Mouse (Mus musculus) yolk sac, embryonic 10.5 days (tissue): ENCODE data around the gene Tbc1d13.
"Not testable (repeated sequence)": the region's sequence is repeated elsewhere in the genome, so short reads cannot be mapped to it uniquely, and the experiment has no call there.

ENCODE experiments used
- DNase-seq: peaks from one replicate; pipeline ENCODE4 v3.0.0-alpha.2; 2017; ENCODE audit warnings: low spot score

The Tbc1d13 gene

DNA sequence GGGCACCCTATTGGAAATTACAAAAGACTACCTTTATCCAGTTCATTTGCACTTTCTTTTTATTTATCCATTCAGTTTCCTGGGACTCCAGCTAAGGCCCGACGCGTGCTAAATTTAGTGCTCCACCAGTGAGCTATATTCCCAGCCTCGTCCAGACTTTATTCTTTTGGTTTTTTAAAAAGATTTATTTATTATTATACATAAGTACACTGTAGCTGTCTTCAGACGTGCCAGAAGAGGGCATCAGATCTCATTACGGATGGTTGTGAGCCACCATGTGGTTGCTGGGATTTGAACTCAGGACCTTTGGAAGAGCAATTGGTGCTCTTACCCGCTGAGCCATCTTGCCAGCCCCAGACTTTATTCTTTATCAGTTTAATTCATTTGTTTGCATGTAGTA is 45.2 kb downstream of the Tbc1d13 start:
- DNase-seq, result not testable (repeated sequence)

DNA sequence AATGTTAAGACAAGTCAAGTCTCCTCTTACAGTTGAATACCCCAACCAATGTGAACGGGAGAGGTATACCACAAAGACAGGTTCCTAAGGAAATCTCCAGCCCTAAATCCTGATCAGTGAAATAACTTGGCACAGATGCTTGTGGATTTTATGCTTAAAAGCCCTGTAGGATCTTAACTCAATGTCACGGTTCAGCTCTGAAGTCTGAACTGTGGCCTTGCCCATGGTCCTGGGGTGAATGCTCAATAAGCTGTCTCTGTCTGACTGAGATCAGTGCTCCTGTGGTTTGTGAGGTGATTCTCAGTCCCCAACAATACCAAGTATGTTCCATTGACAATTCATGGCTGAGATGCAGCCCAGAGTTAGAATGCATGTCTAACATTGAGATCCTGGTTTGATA is 48.9 kb downstream of the Tbc1d13 start:
- no peak for DNase-seq

DNA sequence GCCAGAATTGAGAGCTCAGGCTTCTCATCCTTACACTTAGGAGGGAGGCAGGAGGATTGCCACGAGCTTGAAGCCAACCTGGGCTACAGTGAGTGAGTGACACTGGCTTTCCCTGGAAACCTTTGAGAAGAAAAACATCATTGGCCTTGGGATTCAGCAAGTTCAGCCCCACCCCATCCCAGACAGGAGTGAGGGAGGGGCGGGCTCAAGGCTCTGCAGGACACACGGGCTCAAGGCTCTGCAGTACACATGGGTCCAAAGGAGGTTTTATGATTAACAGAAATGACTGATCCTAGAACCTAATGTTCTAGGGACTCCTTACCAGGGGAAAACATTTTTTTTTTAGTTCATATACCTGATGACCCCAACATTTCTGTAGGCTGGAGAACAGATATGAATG is 50.2 kb downstream of the Tbc1d13 start:
- DNase-seq, result no peak

GRCm38 (mm10) chr2:30185276-30185675 is 51.7 kb downstream of the Tbc1d13 start:
- DNase-seq, result peak; percentile 37

- DNase-seq, result no peak
These were observed 52.1 kb downstream of the Tbc1d13 start for GRCm38 (mm10) chr2:30185681-30186080.

DNA sequence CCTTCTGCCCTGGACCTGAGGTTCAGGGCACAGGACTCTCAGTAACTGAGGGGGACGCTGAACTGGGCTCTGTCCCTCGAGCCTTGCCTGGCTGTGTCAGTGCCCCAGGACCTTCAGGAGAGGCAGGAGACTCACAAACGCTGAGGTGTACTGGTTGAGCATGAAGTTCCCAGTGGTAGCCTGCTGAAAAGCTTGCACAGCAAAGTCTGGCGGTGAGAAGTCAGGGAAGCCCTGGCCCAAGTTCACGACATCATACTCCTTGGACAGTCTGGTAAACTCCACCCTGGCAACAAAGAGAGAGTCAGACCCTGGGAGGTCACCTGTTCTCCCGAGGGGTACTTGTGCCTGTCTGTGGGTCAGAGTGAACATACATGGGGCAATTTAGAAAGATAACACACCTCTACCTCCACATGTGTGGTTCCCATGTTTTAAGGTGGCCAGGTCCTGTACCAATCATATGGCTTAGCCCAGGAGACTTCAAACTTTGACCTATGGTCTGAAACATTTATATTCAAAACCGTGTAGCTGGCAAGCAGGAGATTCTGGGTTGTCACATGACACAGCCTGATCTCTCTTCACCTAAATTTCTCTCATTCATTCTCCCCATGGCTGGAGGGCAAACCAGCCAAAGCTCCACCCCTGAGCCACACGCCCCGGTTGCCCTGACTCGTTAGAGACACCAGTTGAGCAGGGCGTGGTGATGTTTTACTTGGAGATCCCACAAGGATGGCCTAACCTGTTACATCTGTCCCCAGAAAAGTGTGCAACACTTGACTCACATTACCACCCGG is 58.4 kb downstream of the Tbc1d13 start:
- DNase-seq, result no peak

DNA sequence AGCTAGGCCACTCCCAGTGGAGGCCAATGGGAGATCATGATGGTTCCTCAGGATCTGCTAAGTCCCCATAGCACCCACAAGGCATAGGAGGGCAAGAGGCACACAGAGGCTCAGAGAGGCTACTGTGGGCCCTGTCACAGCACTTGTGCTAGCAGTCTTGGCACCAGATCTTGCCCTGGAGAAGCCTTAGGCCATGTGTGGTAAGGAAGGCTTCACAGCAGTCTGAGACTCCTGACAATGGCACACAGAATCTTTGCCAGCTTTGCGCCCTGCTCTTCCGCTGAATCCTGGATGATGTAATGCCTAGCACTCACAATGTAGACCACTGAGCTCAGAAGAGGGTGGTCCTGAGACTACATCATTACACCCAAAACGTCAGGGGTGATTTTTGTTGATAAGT is 61.1 kb downstream of the Tbc1d13 start:
- no peak for DNase-seq

GRCm38 (mm10) chr2:30198021-30198420 is 64.5 kb downstream of the Tbc1d13 start:
- DNase-seq, result no peak

- DNase-seq, result peak; percentile 69
These were observed 66.4 kb downstream of the Tbc1d13 start for GRCm38 (mm10) chr2:30199984-30200383.

DNA sequence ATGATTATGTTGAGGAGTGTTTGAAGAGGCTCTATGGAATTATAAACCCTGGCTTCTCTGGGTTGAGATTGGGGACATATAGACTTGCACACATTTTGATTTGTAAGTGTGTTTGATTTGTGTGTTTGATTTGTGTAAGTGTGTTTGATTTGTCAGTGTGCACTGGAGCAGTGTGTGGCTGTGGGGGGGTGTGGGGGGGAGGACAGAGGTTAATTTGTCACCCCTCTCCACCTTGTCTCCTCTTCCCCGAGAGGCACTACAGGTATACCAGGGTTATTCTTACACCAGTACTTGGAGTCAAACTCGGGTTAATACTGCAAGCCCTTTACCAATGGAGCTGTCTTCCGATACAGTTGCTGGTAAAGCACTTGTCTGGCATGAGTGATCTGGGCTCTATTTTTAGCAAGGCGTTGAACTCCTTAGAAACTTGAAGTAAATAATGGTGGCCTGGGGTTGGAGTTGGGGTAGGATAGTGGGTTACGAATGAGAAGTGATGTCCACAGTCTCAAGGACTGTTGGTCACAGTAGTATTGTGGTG is 66.9 kb downstream of the Tbc1d13 start:
- peak; percentile 47 for DNase-seq
